Mouse (Mus musculus) CD4-positive naive resting alpha-beta T cell, adult 57 days (primary cell): ENCODE results near the gene Zfp366. TPM values are rescaled to one million over a fixed set of nuclear protein-coding genes. Genes with fewer than 3 reads are reported as not detected.

Experiments used
- total RNA-seq: library from RNA; stranded (reverse); gene quantifications from one replicate; pipeline ENCODE4 v1.2.4, GENCODE M21; 2023

Zfp366 gene
- total RNA-seq = 0.68 TPM

DNA sequence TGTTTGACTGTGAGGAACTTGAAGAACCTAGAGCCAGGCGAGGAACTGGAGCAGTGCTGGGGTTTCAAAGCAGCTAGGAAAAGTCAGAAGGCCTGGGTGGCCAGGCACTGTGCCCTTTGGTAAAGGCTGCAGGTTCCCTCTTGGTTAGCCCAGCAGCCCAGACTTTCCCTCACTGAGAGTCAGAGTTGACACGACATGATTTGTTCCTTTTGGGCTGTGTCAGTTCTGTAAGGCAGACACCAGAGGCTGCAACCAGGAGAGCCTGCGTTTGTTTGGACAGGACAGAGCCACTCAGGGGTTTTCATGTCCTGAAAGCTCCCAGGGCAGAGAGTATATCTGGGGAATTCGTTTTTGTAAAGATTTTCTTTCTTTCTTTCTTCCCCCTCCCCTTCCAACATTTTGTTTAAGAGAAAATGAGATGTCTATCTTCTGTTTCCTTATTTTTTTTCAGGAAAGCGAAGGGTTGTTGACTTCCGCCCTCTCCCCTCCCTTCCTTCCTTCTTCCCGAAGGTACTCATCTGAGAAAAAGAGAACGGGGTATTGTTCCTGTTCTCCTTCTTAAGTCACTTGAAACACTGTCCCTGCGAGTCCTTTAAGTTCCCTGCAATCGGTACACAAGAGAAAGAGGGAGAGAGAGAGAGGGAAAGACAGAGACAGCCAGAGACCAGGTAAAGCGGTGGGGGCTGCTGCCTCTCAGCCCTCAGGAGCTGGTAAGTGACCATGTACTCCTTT, at the start of gene Zfp366:
Gene Zfp366 (plus strand): TSS at position 669 of the 732 bp plus-strand sequence.

Other genes with a start within 250 kb of the Zfp366 start
- not detected for gene 1700024P04Rik, start 200.3 kb upstream of the Zfp366 start, total RNA-seq
- gene Ptcd2, start 159.9 kb downstream of the Zfp366 start, total RNA-seq = 37.9 TPM
- gene Mrps27, start 160.0 kb downstream of the Zfp366 start, total RNA-seq = 13.0 TPM